Mouse (Mus musculus) megakaryocyte, embryonic 14.5 days (primary cell): ENCODE data around the gene Kat8.

Experiments
- FLI1 ChIP-seq: IDR thresholded peaks from 2 replicates; pipeline ENCODE4 v1.6.1; 2012; ENCODE audit warnings: low read length, inconsistent platforms, mixed read lengths
- GATA1 ChIP-seq: IDR thresholded peaks from 3 replicates; pipeline ENCODE4 v1.6.1; 2012; ENCODE audit warnings: mixed read lengths, low read length, inconsistent platforms, borderline replicate concordance

DNA sequence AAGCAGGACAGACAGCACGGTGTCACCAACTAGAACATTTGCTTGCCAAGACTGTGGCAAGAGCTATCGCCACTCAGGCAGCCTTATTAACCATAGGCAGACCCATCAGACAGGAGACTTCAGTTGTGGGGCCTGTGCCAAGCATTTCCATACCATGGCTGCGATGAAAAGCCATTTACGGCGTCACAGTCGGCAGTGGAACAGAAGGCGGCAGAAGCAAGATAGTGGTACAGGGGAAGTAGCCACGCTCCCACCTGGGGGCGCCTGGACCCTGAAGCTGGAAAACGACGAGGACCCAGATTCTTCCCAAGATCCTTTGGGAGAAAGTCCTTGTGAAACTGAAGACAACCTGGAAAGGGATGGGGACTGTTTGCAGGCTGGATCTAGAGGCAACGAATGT, 31.9 kb upstream of the Kat8 start:
- no peak for TF ChIP-seq FLI1
- no peak for TF ChIP-seq GATA1
